Mouse (Mus musculus) intestine, embryonic 14.5 days (tissue): ENCODE measurements around the gene Ccdc186. TPM values are rescaled to one million over a fixed set of nuclear protein-coding genes. Genes with fewer than 3 reads are reported as not detected.

Experiments
- ATAC-seq: fragments of 200-750 bp; cut with Nextera tagmentation; replicated peaks from 2 replicates; pipeline ENCODE4 v1.8.0; 2017; ENCODE audit warnings: low read depth, moderate number of reproducible peaks, moderate TSS enrichment, moderate library complexity; ENCODE audit not compliant: low FRiP score, low TSS enrichment
- DNase-seq: peaks from one replicate; pipeline ENCODE4 v3.0.0-alpha.2; 2018; ENCODE audit warnings: low spot score
- H3K27ac ChIP-seq: fragments of 300-500 bp; sonication (generic); 2 replicates; pipeline ENCODE4 v1.5.1; 2014; ENCODE audit warnings: low read depth, mild to moderate bottlenecking, control low read depth
- H3K27me3 ChIP-seq: fragments of 300-500 bp; sonication (generic); replicated peaks from 2 replicates; pipeline ENCODE4 v1.6.1; 2014; ENCODE audit warnings: low read length, control low read depth; ENCODE audit not compliant: control insufficient read depth, insufficient read depth
- H3K36me3 ChIP-seq: fragments of 300-500 bp; sonication (generic); 2 replicates; pipeline ENCODE4 v1.6.1; 2014; ENCODE audit warnings: low read length, control low read depth; ENCODE audit not compliant: control insufficient read depth, insufficient read depth
- H3K4me1 ChIP-seq: fragments of 300-500 bp; sonication (generic); replicated peaks from 2 replicates; pipeline ENCODE4 v1.6.1; 2014; ENCODE audit warnings: low read length, control low read depth, mixed read lengths; ENCODE audit not compliant: control insufficient read depth, insufficient read depth
- H3K4me2 ChIP-seq: fragments of 300-500 bp; sonication (generic); 2 replicates; pipeline ENCODE4 v1.6.1; 2014; ENCODE audit warnings: low read length
- H3K4me3 ChIP-seq: fragments of 300-500 bp; sonication (generic); 2 replicates; pipeline ENCODE4 v1.5.1; 2014; ENCODE audit warnings: low read depth, low read length, control low read depth, mixed read lengths
- H3K9ac ChIP-seq: fragments of 300-500 bp; sonication (generic); 2 replicates; pipeline ENCODE4 v1.6.1; 2014; ENCODE audit warnings: mild to moderate bottlenecking, low read length
- H3K9me3 ChIP-seq: fragments of 300-500 bp; sonication (generic); 2 replicates; pipeline ENCODE4 v1.6.1; 2016; ENCODE audit warnings: low read length, control low read depth; ENCODE audit not compliant: control insufficient read depth
- WGBS: fragments of 180-500 bp; shearing (Covaris S2); extraction: QIAGEN DNeasy Blood & Tissue Kit; methylation state at CpG from one replicate; pipeline ENCODE4 v1.1.7; 2014; 5-methylcytosine and 5-hydroxymethylcytosine counted together
- polyA plus RNA-seq: library from polyadenylated mRNA; unstranded; fragments of >200 nt; fragmentation: Nextera tagmentation; extraction: Ambion mirVana; gene quantifications from 2 replicates; pipeline ENCODE4 v1.2.1, GENCODE M21; 2014

The Ccdc186 gene
- polyA plus RNA-seq, 1 experiment from 2014 or later, result 17.5 TPM

DNA sequence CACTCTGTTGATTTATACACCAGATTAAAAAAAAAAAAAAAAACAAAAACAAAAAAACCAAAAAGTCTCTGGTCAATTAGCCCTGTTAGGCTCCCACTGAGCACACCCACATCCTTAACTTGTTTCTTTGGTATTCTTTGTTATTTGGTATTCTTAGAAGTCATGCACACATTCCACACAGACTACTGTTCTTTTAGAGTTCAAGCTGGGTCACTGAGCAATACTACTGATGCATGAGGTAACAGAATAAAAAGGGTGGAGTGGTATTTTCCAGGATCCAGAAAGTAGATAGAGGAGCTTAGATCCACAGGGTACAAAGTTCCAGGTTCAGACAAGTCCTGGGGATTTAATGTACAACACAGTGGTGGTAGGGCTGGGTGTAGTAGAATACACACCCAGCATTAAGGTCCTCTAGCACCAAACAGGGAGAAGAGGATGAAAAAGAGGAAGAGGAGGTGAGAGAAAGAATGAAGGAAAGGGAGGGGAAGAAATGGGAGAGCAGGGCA lies 11.3 kb downstream of the Ccdc186 start:
- Histone ChIP-seq H3K9ac (no peak overlapping the region), H3K4me1 (no peaks in the 10 kb centered on the region), H3K36me3 (peaks cover 62% of the 10 kb centered on the region), H3K27ac (no peak overlapping the region), H3K4me2 (no peak overlapping the region), H3K27me3 (no peaks in the 10 kb centered on the region), H3K9me3 (no peaks in the 10 kb centered on the region), H3K4me3 (no peak overlapping the region)
- DNase-seq (no peak), ATAC-seq (no peak)

DNA sequence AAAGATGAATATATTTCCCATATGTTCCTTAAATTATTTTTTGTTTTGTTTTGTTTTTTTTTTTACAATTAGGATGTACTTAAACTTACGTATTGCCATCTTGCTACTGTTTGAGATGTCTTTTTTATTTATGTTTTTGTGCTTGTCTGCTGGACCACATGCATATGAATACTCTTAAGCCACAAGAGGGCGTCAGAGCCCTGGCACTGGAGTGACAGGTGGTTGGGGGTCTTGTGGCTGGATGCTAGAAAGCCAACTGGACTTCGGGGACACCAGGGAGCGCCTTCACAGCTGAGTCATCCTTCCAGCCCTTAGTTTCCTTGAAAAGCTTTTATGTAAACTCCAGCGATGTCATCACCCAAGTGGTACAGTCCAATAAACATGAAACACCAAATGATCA lies 13.2 kb downstream of the Ccdc186 start:
- 58% methylated on average over 5 of the region's 5 CpGs for WGBS
- no peak for ATAC-seq
- H3K27ac ChIP-seq, result no peak overlapping the region
- H3K4me2 ChIP-seq, result no peak overlapping the region
- no peak overlapping the region for H3K4me3 ChIP-seq
- no peaks in the 10 kb centered on the region for H3K4me1 ChIP-seq
- H3K36me3 ChIP-seq, result peaks cover 76% of the 10 kb centered on the region
- H3K9ac ChIP-seq, result no peak overlapping the region
- no peaks in the 10 kb centered on the region for H3K27me3 ChIP-seq
- H3K9me3 ChIP-seq, result no peaks in the 10 kb centered on the region
- DNase-seq, result no peak

- Histone ChIP-seq H3K27me3 (no peaks in the 10 kb centered on the region), H3K36me3 (peaks cover 70% of the 10 kb centered on the region), H3K9me3 (no peaks in the 10 kb centered on the region), H3K9ac (no peak overlapping the region), H3K4me1 (no peaks in the 10 kb centered on the region), H3K27ac (no peak overlapping the region), H3K4me3 (no peak overlapping the region), H3K4me2 (no peak overlapping the region)
- no peak for DNase-seq
- ATAC-seq, result peak; percentile 58
- WGBS, result 64% methylated on average over 5 of the region's 5 CpGs
Observed at GRCm38 (mm10) chr19:56807122-56807521, 14.9 kb downstream of the Ccdc186 start.

GRCm38 (mm10) chr19:56805366-56805765 lies 16.6 kb downstream of the Ccdc186 start:
- H3K4me1 ChIP-seq, result no peaks in the 10 kb centered on the region
- DNase-seq (no peak), ATAC-seq (no peak)
- no peak overlapping the region for H3K4me2 ChIP-seq
- H3K4me3 ChIP-seq, result no peak overlapping the region
- peaks cover 82% of the 10 kb centered on the region for H3K36me3 ChIP-seq
- H3K9ac ChIP-seq, result no peak overlapping the region
- H3K27me3 ChIP-seq, result no peaks in the 10 kb centered on the region
- 96% methylated on average over 2 of the region's 2 CpGs for WGBS
- no peaks in the 10 kb centered on the region for H3K9me3 ChIP-seq
- no peak overlapping the region for H3K27ac ChIP-seq

- H3K36me3 ChIP-seq, result peaks cover 80% of the 10 kb centered on the region
- H3K27me3 ChIP-seq, result no peaks in the 10 kb centered on the region
- no peak overlapping the region for H3K9ac ChIP-seq
- no peak for DNase-seq
- ATAC-seq, result no peak
- no peak overlapping the region for H3K4me3 ChIP-seq
- no peak overlapping the region for H3K4me2 ChIP-seq
- no peaks in the 10 kb centered on the region for H3K9me3 ChIP-seq
- no peak overlapping the region for H3K27ac ChIP-seq
- no peaks in the 10 kb centered on the region for H3K4me1 ChIP-seq
- 88% methylated on average over 3 of the region's 3 CpGs for WGBS
Observed at GRCm38 (mm10) chr19:56802352-56802746, 19.6 kb downstream of the Ccdc186 start.

- WGBS, result 86% methylated on average over 10 of the region's 10 CpGs
- no peaks in the 10 kb centered on the region for H3K4me1 ChIP-seq
- H3K27ac ChIP-seq, result no peak overlapping the region
- no peaks in the 10 kb centered on the region for H3K27me3 ChIP-seq
- no peak overlapping the region for H3K4me3 ChIP-seq
- no peaks in the 10 kb centered on the region for H3K9me3 ChIP-seq
- H3K9ac ChIP-seq, result no peak overlapping the region
- DNase-seq (no peak), ATAC-seq (no peak)
- H3K4me2 ChIP-seq, result no peak overlapping the region
- H3K36me3 ChIP-seq, result peaks cover 77% of the 10 kb centered on the region
Observed at GRCm38 (mm10) chr19:56801656-56802351, 20.2 kb downstream of the Ccdc186 start.

- WGBS, result 70% methylated on average over 7 of the region's 7 CpGs
- H3K4me3 ChIP-seq, result no peak overlapping the region
- DNase-seq, result no peak
- H3K4me1 ChIP-seq, result no peaks in the 10 kb centered on the region
- H3K9ac ChIP-seq, result no peak overlapping the region
- H3K9me3 ChIP-seq, result no peaks in the 10 kb centered on the region
- H3K27ac ChIP-seq, result no peak overlapping the region
- no peak for ATAC-seq
- H3K27me3 ChIP-seq, result no peaks in the 10 kb centered on the region
- H3K36me3 ChIP-seq, result peaks cover 79% of the 10 kb centered on the region
- H3K4me2 ChIP-seq, result no peak overlapping the region
Observed at GRCm38 (mm10) chr19:56800930-56801655, 20.9 kb downstream of the Ccdc186 start.

GRCm38 (mm10) chr19:56800226-56800625 lies 21.8 kb downstream of the Ccdc186 start:
- Histone ChIP-seq H3K4me1 (no peaks in the 10 kb centered on the region), H3K4me2 (no peak overlapping the region), H3K27ac (no peak overlapping the region), H3K4me3 (no peak overlapping the region), H3K9ac (no peak overlapping the region), H3K36me3 (peaks cover 79% of the 10 kb centered on the region), H3K27me3 (no peaks in the 10 kb centered on the region), H3K9me3 (no peaks in the 10 kb centered on the region)
- no peak for DNase-seq
- 79% methylated on average over 8 of the region's 8 CpGs for WGBS
- ATAC-seq, result no peak

- Histone ChIP-seq H3K9me3 (no peaks in the 10 kb centered on the region), H3K27ac (no peak overlapping the region), H3K4me2 (no peak overlapping the region), H3K4me3 (no peak overlapping the region), H3K4me1 (no peaks in the 10 kb centered on the region), H3K36me3 (peaks cover 89% of the 10 kb centered on the region), H3K27me3 (no peaks in the 10 kb centered on the region), H3K9ac (no peak overlapping the region)
- 92% methylated on average over 11 of the region's 11 CpGs for WGBS
- ATAC-seq, result no peak
- DNase-seq, result no peak
Observed at GRCm38 (mm10) chr19:56797376-56797775, 24.6 kb downstream of the Ccdc186 start.
